Mouse (Mus musculus) testis, postnatal 14 days (tissue): ENCODE measurements around the gene Ifi203.
"Not testable (repeated sequence)": the region's sequence is repeated elsewhere in the genome, so short reads cannot be mapped to it uniquely, and the experiment has no call there.

ENCODE experiments used
- DNase-seq: peaks from one replicate; pipeline ENCODE4 v3.0.0; 2021; ENCODE audit warnings: low spot score

The Ifi203 gene

DNA sequence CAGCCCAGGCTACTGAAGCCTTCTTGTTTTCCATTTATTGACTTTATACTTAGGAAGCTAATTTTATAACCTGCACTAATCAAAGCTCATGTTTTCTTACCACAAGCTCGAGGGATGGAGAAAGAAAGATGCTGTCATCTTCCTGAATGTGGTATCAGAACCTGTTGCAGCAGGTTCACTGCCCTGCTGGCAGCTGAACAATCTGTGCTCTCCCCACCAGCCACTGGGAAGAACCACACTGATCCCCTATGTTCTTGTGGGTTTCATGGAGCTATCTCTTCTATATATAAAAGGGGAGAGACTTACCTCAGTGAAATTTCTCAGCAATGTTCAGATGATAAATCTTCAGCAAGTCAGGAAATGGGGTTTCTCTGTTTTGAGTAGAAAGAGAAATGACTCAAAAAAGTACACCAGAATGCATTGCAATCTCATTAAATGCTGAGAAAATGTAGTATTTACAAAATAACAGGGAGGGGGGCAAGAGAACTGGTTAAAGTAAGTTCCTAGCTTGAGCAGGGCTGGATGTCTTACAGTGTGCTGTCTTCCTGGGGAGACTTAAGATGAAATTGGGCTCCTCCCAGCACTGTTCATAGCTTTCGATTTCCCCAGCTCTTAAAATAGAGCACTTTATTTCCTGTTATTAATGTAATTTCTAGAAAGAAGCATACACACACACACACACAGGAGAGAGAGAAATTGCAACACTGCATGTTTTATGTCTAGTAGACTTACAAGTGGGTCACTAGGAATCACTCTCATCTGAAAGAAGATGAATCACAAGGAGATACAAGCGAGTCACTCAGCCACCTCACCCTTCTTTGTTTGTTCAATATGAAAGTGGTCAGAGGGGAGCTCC, at the start of gene Ifi203, which contains the start of gene Mndal:
TSS of gene Ifi203 (minus strand) at position 749 of the 856 bp plus-strand sequence.
TSS of gene Mndal (minus strand) at position 568 of the 856 bp plus-strand sequence.
- not testable (repeated sequence) for DNase-seq

GRCm38 (mm10) chr1:173982694-173983305, 40.3 kb upstream of the Ifi203 start, which contains the start of gene Ifi202b:
TSS of gene Ifi202b (minus strand) at chr1:173982744.
- DNase-seq: not testable (repeated sequence)

GRCm38 (mm10) chr1:173981038-173981437, 38.6 kb upstream of the Ifi203 start:
- not testable (repeated sequence) for DNase-seq

GRCm38 (mm10) chr1:173977622-173978021, 35.1 kb upstream of the Ifi203 start:
- no peak for DNase-seq

DNA sequence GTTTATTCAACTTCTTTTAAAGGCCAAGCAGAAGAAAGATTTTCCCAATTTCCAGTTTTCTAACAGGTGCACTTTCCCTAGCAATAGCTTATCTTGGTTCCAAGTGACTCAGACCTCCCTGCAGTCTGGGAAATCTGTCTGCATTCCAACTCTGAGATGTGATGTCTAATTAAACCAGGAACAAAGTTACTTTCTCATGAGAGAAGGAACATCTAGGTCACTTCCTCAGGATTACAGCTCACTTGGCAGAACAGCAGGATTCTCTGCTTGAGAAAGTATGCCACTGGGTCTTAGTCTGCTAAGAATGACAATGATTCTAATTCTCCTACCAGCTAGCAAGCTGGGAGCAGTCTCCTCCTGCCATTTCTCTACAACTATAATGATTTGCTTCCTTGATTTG, 30.6 kb upstream of the Ifi203 start:
- peak; percentile 9 for DNase-seq

- not testable (repeated sequence) for DNase-seq
Measured at GRCm38 (mm10) chr1:173961491-173961890, 19.0 kb upstream of the Ifi203 start.

- not testable (repeated sequence) for DNase-seq
Measured at GRCm38 (mm10) chr1:173959998-173960397, 17.5 kb upstream of the Ifi203 start.

GRCm38 (mm10) chr1:173955839-173956527, 13.5 kb upstream of the Ifi203 start:
- DNase-seq: not testable (repeated sequence)

DNA sequence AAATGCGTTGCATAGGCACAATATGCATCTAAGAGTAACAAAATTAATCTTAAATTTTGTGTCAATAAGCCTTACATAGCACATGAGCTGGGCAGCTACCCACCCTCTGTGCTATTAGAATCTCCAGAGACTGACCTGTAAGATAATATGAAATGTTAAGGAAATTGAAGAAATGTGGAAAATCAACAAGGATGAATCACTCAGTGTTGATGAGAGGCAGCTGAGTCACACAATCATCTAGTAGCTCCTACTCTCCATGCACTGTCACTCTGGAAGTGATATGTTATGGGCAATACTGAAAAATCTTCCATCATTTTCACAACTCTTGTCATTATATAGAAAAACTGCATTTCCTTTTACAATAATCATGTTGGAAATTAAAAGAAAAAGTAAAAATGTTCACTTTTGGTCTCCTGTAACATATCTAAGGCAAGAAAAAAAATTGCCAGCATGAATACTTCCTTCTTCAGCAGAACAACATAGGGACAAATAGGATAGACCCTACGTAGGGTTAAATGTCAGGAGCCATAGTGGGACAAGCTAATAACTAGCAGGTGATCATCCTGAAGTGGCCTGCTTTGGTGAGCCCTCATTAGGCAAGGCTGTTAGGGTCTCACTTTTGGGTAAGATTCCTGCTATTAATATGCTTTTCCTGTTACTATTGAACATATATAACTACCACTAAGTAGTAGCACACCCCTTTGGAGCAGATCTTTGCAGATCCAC, 12.8 kb upstream of the Ifi203 start:
- no peak for DNase-seq

- DNase-seq: no peak
Measured at GRCm38 (mm10) chr1:173953563-173953962, 11.1 kb upstream of the Ifi203 start.

GRCm38 (mm10) chr1:173949044-173949443, 6.6 kb upstream of the Ifi203 start:
- DNase-seq: not testable (repeated sequence)

GRCm38 (mm10) chr1:173942780-173943066, 251 bp upstream of the Ifi203 start:
- not testable (repeated sequence) for DNase-seq

- DNase-seq: not testable (repeated sequence)
Measured at GRCm38 (mm10) chr1:173941522-173941921, 950 bp downstream of the Ifi203 start.

GRCm38 (mm10) chr1:173919279-173919678, 23.2 kb downstream of the Ifi203 start:
- not testable (repeated sequence) for DNase-seq

DNA sequence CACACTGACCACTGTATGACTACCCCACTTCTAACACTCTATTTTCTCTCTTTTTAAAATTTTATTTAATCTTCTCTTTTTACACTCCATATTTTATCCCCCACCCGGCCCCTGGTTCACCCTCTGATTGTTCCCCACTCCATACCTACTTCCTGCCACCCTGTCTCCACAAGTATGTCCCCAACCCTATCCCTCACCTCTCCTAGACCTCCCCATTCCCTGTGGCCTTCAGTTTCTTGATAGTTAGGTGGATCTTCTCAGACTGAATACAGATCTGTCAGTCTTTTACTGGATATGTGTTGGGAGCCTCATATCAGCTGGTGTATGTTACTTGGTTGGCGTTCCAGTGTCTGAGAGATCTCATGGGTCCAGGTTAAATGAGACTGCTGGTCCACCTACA, 27.9 kb downstream of the Ifi203 start:
- no peak for DNase-seq

GRCm38 (mm10) chr1:173913256-173913791, 29.1 kb downstream of the Ifi203 start:
- not testable (repeated sequence) for DNase-seq

DNA sequence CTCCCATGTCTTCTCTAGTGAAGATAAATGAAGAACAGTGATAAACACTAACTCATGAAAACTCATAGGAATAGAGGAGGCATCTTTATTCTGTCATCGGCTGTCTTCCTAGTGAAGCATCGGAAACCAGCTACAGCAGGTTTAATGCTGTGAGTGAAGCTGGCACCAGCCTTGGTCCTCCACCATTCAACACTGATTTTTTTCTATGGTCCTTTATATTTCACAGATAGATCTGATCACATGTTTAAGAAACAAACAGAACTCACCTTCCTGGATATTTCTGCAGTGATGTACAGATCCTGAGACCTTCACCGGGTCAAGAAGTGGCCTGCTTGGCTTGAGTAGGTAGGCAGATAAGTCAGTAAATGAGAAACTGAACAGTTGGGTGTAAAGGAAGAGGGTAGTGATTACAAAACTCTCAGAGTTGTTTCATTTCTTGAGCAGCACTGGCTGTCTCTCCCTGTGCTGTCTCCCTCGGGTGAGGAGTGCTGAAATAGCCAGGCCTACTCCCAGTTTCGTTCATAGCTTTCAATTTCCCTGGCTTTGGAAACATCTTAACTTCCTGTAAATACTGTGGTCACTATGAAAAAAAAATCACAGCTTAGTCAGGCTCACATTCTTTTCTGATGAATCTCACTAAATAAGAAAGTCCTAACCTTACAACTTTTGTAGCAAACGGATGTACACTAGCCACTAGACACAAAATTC, 29.8 kb downstream of the Ifi203 start, which contains the start of gene Ifi211:
TSS of gene Ifi211 (minus strand) at position 499 of the 708 bp plus-strand sequence.
- DNase-seq: not testable (repeated sequence)

DNA sequence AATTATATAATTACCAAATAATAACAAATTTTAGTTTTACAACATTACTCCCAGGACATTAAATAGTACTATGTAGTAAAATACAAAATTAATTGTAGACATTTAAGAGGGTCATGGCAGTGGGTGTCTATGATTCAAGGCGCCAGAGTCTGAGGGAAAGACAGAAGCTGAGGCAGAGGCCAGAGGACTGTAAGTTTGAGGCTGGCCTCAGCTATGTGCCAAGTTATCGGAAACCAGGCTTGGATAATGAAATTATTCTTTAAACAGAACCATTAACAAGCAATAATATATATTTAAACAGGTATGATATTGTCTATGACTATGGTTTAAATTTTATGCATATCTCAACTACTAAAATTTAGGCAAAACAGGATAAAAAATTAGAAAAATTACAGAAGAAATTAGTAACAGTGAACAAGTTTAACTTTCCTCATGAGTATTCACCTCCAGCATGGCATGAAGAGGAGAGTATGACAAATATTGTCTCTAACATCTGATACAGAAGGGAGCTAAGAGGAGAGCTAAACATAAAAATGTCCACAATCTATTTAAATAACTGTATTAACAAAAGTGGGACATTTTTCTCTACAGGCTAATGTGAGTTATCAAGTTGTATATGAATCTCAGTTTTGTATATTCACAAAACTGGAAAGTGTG, 30.5 kb downstream of the Ifi203 start:
- DNase-seq: no peak

DNA sequence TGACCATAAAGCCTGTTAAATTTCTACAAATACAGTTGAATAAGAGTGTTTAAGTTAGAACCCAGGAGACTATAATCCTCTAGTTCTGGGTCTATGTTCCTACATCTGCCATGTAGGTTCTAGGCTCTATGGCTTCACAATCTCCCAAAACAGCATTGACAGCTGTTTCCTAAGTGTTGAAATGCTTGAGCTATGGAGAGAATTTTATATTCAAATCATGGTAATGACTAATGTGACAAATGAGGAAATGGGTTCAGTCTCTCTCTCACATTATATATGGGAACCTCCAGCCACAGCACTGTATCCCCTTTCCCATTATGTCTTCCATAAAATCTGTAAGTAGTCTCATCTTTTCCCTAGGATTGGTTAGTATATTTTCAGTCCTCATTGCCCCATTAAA, 34.1 kb downstream of the Ifi203 start:
- DNase-seq: not testable (repeated sequence)

- DNase-seq: not testable (repeated sequence)
Measured at GRCm38 (mm10) chr1:173905885-173906284, 36.6 kb downstream of the Ifi203 start.
